Mouse (Mus musculus) C2C12 (cell line): Measurements from ENCODE around the gene Tanc1. TPM values are rescaled to one million over a fixed set of nuclear protein-coding genes. Genes with fewer than 3 reads are reported as not detected.

ENCODE experiments used
- H3K27me3 ChIP-seq: one replicate; pipeline ENCODE4 v1.6.1; 2011; ENCODE audit not compliant: control insufficient read depth, insufficient read depth, insufficient read length
- H3K36me3 ChIP-seq: one replicate; pipeline ENCODE4 v1.6.1; 2011; ENCODE audit not compliant: control insufficient read depth, insufficient read depth
- H3K4me3 ChIP-seq: one replicate; pipeline ENCODE4 v1.5.1; 2011; ENCODE audit warnings: mild to moderate bottlenecking, control low read depth; ENCODE audit not compliant: poor library complexity, insufficient read depth, severe bottlenecking
- H3K79me2 ChIP-seq: one replicate; pipeline ENCODE4 v1.6.1; 2011; ENCODE audit not compliant: control insufficient read depth, insufficient read depth
- H3K79me3 ChIP-seq: one replicate; pipeline ENCODE4 v1.6.1; 2011; ENCODE audit warnings: low read depth, control low read depth
- H3ac ChIP-seq: one replicate; pipeline ENCODE3; 2011; ENCODE audit warnings: low read depth; ENCODE audit not compliant: control insufficient read depth, insufficient read length
- CEBPB ChIP-seq: IDR thresholded peaks from one replicate; pipeline ENCODE4 v1.6.1; 2011; ENCODE audit warnings: low read depth, mild to moderate bottlenecking, control low read depth, moderate library complexity
- CTCF ChIP-seq: IDR thresholded peaks from one replicate; pipeline ENCODE4 v1.5.1; 2011; ENCODE audit not compliant: control insufficient read depth, insufficient read depth, insufficient read length
- FOSL1 ChIP-seq: IDR thresholded peaks from one replicate; pipeline ENCODE4 v1.8.0; 2011; ENCODE audit warnings: mild to moderate bottlenecking, low read length; ENCODE audit not compliant: poor library complexity, insufficient read depth, severe bottlenecking
- MAX ChIP-seq: IDR thresholded peaks from one replicate; pipeline ENCODE4 v1.6.1; 2011; ENCODE audit warnings: mild to moderate bottlenecking, control low read depth
- MYOD1 ChIP-seq: IDR thresholded peaks from one replicate; pipeline ENCODE4 v1.6.1; 2011; ENCODE audit warnings: low read depth; ENCODE audit not compliant: control insufficient read depth, insufficient read length
- MYOG ChIP-seq: IDR thresholded peaks from one replicate; pipeline ENCODE4 v1.6.1; 2011; ENCODE audit not compliant: control insufficient read depth, insufficient read length; ENCODE audit errors: extremely low read depth
- USF1 ChIP-seq: IDR thresholded peaks from one replicate; pipeline ENCODE4 v1.6.1; 2011; ENCODE audit warnings: low read depth, mild to moderate bottlenecking, control low read depth, moderate library complexity
- polyA plus RNA-seq: library from polyadenylated mRNA; unstranded; fragments of >200 nt; fragmentation: generic; extraction: Trizol; gene quantifications from one replicate; pipeline ENCODE4 v1.2.1, GENCODE M21; 2012; ENCODE audit warnings: missing spikeins

Tanc1 gene
- polyA plus RNA-seq, 1 experiment, result 24.9 TPM

- Histone ChIP-seq H3K4me3 (no peak overlapping the region), H3K79me2 (peaks cover 63% of the 10 kb centered on the region), H3ac (no peak overlapping the region), H3K36me3 (no peaks in the 10 kb centered on the region), H3K79me3 (peaks cover 14% of the 10 kb centered on the region), H3K27me3 (no peaks in the 10 kb centered on the region)
- TF ChIP-seq MYOG (no peak), USF1 (no peak)
These were observed 96.3 kb downstream of the Tanc1 start for GRCm38 (mm10) chr2:59707922-59708706.

GRCm38 (mm10) chr2:59710771-59711170 lies 98.9 kb downstream of the Tanc1 start:
- H3K79me2 ChIP-seq, result peaks cover 88% of the 10 kb centered on the region
- H3K27me3 ChIP-seq, result no peaks in the 10 kb centered on the region
- H3K36me3 ChIP-seq, result peaks cover 8% of the 10 kb centered on the region
- peaks cover 19% of the 10 kb centered on the region for H3K79me3 ChIP-seq
- H3ac ChIP-seq, result no peak overlapping the region
- H3K4me3 ChIP-seq, result no peak overlapping the region
- TF ChIP-seq FOSL1 (no peak), CTCF (no peak), USF1 (no peak), CEBPB (no peak), MYOD1 (no peak), MYOG (no peak), MAX (no peak)

GRCm38 (mm10) chr2:59711992-59712391 lies 100.2 kb downstream of the Tanc1 start:
- TF ChIP-seq CEBPB (no peak), USF1 (no peak)
- Histone ChIP-seq H3K79me2 (peaks cover 96% of the 10 kb centered on the region), H3K36me3 (peaks cover 12% of the 10 kb centered on the region), H3K4me3 (no peak overlapping the region), H3ac (no peak overlapping the region), H3K79me3 (peaks cover 22% of the 10 kb centered on the region), H3K27me3 (no peaks in the 10 kb centered on the region)

- Histone ChIP-seq H3K27me3 (no peaks in the 10 kb centered on the region), H3ac (no peak overlapping the region), H3K79me3 (peaks cover 22% of the 10 kb centered on the region), H3K79me2 (peaks cover 98% of the 10 kb centered on the region), H3K4me3 (no peak overlapping the region), H3K36me3 (peaks cover 12% of the 10 kb centered on the region)
- TF ChIP-seq MYOD1 (no peak), CEBPB (no peak), FOSL1 (no peak), CTCF (no peak), MYOG (no peak), USF1 (no peak), MAX (no peak)
These were observed 100.6 kb downstream of the Tanc1 start for GRCm38 (mm10) chr2:59712484-59712883.

GRCm38 (mm10) chr2:59713626-59714556 lies 102.0 kb downstream of the Tanc1 start:
- peaks cover 12% of the 10 kb centered on the region for H3K36me3 ChIP-seq
- no peak overlapping the region for H3ac ChIP-seq
- peaks cover 98% of the 10 kb centered on the region for H3K79me2 ChIP-seq
- TF ChIP-seq MYOD1, result no peak
- no peak for TF ChIP-seq MYOG
- TF ChIP-seq USF1, result no peak
- no peak for TF ChIP-seq MAX
- no peak for TF ChIP-seq FOSL1
- TF ChIP-seq CEBPB, result no peak
- TF ChIP-seq CTCF, result no peak
- H3K79me3 ChIP-seq, result peaks cover 20% of the 10 kb centered on the region
- H3K27me3 ChIP-seq, result no peaks in the 10 kb centered on the region
- H3K4me3 ChIP-seq, result no peak overlapping the region

GRCm38 (mm10) chr2:59714992-59715391 lies 103.2 kb downstream of the Tanc1 start:
- no peak for TF ChIP-seq MAX
- TF ChIP-seq CEBPB, result no peak
- TF ChIP-seq FOSL1, result no peak
- TF ChIP-seq MYOG, result no peak
- no peak for TF ChIP-seq MYOD1
- no peak for TF ChIP-seq USF1
- no peak for TF ChIP-seq CTCF
- Histone ChIP-seq H3K4me3 (no peak overlapping the region), H3K36me3 (peaks cover 14% of the 10 kb centered on the region), H3ac (no peak overlapping the region), H3K79me2 (peaks cover 97% of the 10 kb centered on the region), H3K27me3 (no peaks in the 10 kb centered on the region), H3K79me3 (peaks cover 21% of the 10 kb centered on the region)
